Mouse (Mus musculus) megakaryocyte, adult 5-6 weeks (primary cell): Measurements from ENCODE around the gene Asb8. TPM values are rescaled to one million over a fixed set of nuclear protein-coding genes. Genes with fewer than 3 reads are reported as not detected.

Experiments
- ATAC-seq: 2 replicates; pipeline ENCODE4 v1.8.0; 2016; ENCODE audit warnings: mild to moderate bottlenecking, inconsistent platforms; ENCODE audit not compliant: poor library complexity, severe bottlenecking
- total RNA-seq, 2 experiments: library from RNA; stranded (forward) in 1 of 2; stranded (reverse) in 1 of 2; fragments of 153-499, 151-499 nt in 1 of 2; fragments of 221-1000, 200-1000 nt in 1 of 2; gene quantifications; 2 replicates each; pipeline versions ENCODE4 v1.2.3 to v1.2.4; 2015 to 2017

Asb8 gene
- total RNA-seq, 2 experiments from 2014 or later, result 29.8 to 31.4 TPM

- ATAC-seq, result no peak
These were observed 44.6 kb downstream of the Asb8 start for GRCm38 (mm10) chr15:98120831-98121230.

GRCm38 (mm10) chr15:98119363-98119762, 46.1 kb downstream of the Asb8 start:
- ATAC-seq, result no peak

GRCm38 (mm10) chr15:98116287-98116686, 49.1 kb downstream of the Asb8 start:
- ATAC-seq, result no peak

- no peak for ATAC-seq
These were observed 49.7 kb downstream of the Asb8 start for GRCm38 (mm10) chr15:98115779-98116163.

- ATAC-seq, result no peak
These were observed 50.3 kb downstream of the Asb8 start for GRCm38 (mm10) chr15:98114852-98115778.

- no peak for ATAC-seq
These were observed 51.1 kb downstream of the Asb8 start for GRCm38 (mm10) chr15:98114098-98114851.

GRCm38 (mm10) chr15:98111791-98112190, 53.6 kb downstream of the Asb8 start:
- ATAC-seq, result no peak

- peak; percentile 98 for ATAC-seq
These were observed 56.9 kb downstream of the Asb8 start for GRCm38 (mm10) chr15:98108297-98109152.

- no peak for ATAC-seq
These were observed 57.6 kb downstream of the Asb8 start for GRCm38 (mm10) chr15:98107703-98108296.

- ATAC-seq, result no peak
These were observed 58.2 kb downstream of the Asb8 start for GRCm38 (mm10) chr15:98107230-98107629.

- ATAC-seq, result no peak
These were observed 58.9 kb downstream of the Asb8 start for GRCm38 (mm10) chr15:98106506-98106905.

GRCm38 (mm10) chr15:98102401-98102800, 63.0 kb downstream of the Asb8 start:
- no peak for ATAC-seq

GRCm38 (mm10) chr15:98098519-98098918, 66.9 kb downstream of the Asb8 start:
- no peak for ATAC-seq

GRCm38 (mm10) chr15:98096957-98097356, 68.5 kb downstream of the Asb8 start:
- ATAC-seq, result no peak

GRCm38 (mm10) chr15:98094905-98095304, 70.5 kb downstream of the Asb8 start:
- no peak for ATAC-seq

GRCm38 (mm10) chr15:98093121-98094011, 72.1 kb downstream of the Asb8 start, which contains the start of gene Senp1:
Gene Senp1, minus strand, starts transcription at chr15:98093744.
- peak; percentile 87 for ATAC-seq

GRCm38 (mm10) chr15:98092372-98093120, 72.9 kb downstream of the Asb8 start, which contains the start of gene Pfkm:
Gene Pfkm, plus strand, starts transcription at chr15:98092589.
- ATAC-seq, result peak; percentile 10; the same call in 1 of the 2 replicates

GRCm38 (mm10) chr15:98091841-98092240, 73.6 kb downstream of the Asb8 start:
- ATAC-seq, result no peak
